Mouse (Mus musculus): ENCODE data around the gene 2310034G01Rik. TPM values are rescaled to one million over a fixed set of nuclear protein-coding genes. Genes with fewer than 3 reads are reported as not detected.
A peak's percentile ranks its signal among the peaks of the same experiment; 100 is the strongest.

2310034G01Rik gene
- 0.38 and 0.74 TPM in 2 replicates for total RNA-seq (2021)
- long read RNA-seq, experiment 1, partial matches to known transcripts: 3 of 3 reads
- long read RNA-seq, experiment 1, other reads (novel, unspliced or antisense): 0 of 3 reads
- long read RNA-seq, experiment 2: 0 reads

- no peak for DNase-seq
Observed at GRCm38 (mm10) chr19:46350168-46350932, at the start of gene 2310034G01Rik. TSS of gene 2310034G01Rik (minus strand) at chr19:46350302.

- no peak for DNase-seq
Observed at GRCm38 (mm10) chr19:46399886-46400285, 49.8 kb upstream of the 2310034G01Rik start.

GRCm38 (mm10) chr19:46399372-46399771, 49.3 kb upstream of the 2310034G01Rik start:
- no peak for DNase-seq

- DNase-seq: no peak
Observed at GRCm38 (mm10) chr19:46398401-46398800, 48.3 kb upstream of the 2310034G01Rik start.

- DNase-seq: no peak
Observed at GRCm38 (mm10) chr19:46397436-46398001, 47.4 kb upstream of the 2310034G01Rik start.

- DNase-seq: peak; percentile 99
Observed at GRCm38 (mm10) chr19:46396686-46397435, 46.8 kb upstream of the 2310034G01Rik start, which contains the start of gene Sufu. TSS of gene Sufu (plus strand) at chr19:46396896.

- DNase-seq: no peak
Observed at GRCm38 (mm10) chr19:46396109-46396508, 46.0 kb upstream of the 2310034G01Rik start.

GRCm38 (mm10) chr19:46395109-46396009, 45.3 kb upstream of the 2310034G01Rik start, which contains the start of gene Actr1a:
TSS of gene Actr1a (minus strand) at chr19:46395748.
- DNase-seq: peak; percentile 98

- no peak for DNase-seq
Observed at GRCm38 (mm10) chr19:46394712-46395108, 44.6 kb upstream of the 2310034G01Rik start.

GRCm38 (mm10) chr19:46392018-46392417, 41.9 kb upstream of the 2310034G01Rik start:
- DNase-seq: peak; percentile 64

GRCm38 (mm10) chr19:46389872-46390271, 39.8 kb upstream of the 2310034G01Rik start:
- DNase-seq: peak; percentile 31

- no peak for DNase-seq
Observed at GRCm38 (mm10) chr19:46382275-46382674, 32.2 kb upstream of the 2310034G01Rik start.

- no peak for DNase-seq
Observed at GRCm38 (mm10) chr19:46375891-46376290, 25.8 kb upstream of the 2310034G01Rik start.

GRCm38 (mm10) chr19:46375489-46375888, 25.4 kb upstream of the 2310034G01Rik start:
- no peak for DNase-seq

GRCm38 (mm10) chr19:46374477-46375088, 24.5 kb upstream of the 2310034G01Rik start:
- no peak for DNase-seq

GRCm38 (mm10) chr19:46369204-46369603, 19.1 kb upstream of the 2310034G01Rik start:
- peak; percentile 83 for DNase-seq

- DNase-seq: no peak
Observed at GRCm38 (mm10) chr19:46367798-46368590, 17.9 kb upstream of the 2310034G01Rik start.

GRCm38 (mm10) chr19:46363294-46364009, 13.3 kb upstream of the 2310034G01Rik start:
- no peak for DNase-seq

- no peak for DNase-seq
Observed at GRCm38 (mm10) chr19:46362104-46362503, 12.0 kb upstream of the 2310034G01Rik start.

All from adrenal gland, postnatal 14 days (tissue).